Mouse (Mus musculus) kidney, postnatal 10 days (tissue): Measurements from ENCODE around the gene Spg7.
A peak's percentile ranks its signal among the peaks of the same experiment; 100 is the strongest.
"Not testable (repeated sequence)": the region's sequence is repeated elsewhere in the genome, so short reads cannot be mapped to it uniquely, and the experiment has no call there.

Source experiments
- DNase-seq: peaks from one replicate; pipeline ENCODE4 v3.0.0; 2021; ENCODE audit warnings: mixed read lengths

Gene Spg7

GRCm38 (mm10) chr8:123062721-123063120 lies at the start of gene Spg7:
Spg7 (plus strand) TSS chr8:123062942.
- no peak for DNase-seq

GRCm38 (mm10) chr8:123014429-123014828 lies 48.3 kb upstream of the Spg7 start:
- no peak for DNase-seq

- no peak for DNase-seq
Observed at GRCm38 (mm10) chr8:123015074-123015473, 47.7 kb upstream of the Spg7 start.

DNA sequence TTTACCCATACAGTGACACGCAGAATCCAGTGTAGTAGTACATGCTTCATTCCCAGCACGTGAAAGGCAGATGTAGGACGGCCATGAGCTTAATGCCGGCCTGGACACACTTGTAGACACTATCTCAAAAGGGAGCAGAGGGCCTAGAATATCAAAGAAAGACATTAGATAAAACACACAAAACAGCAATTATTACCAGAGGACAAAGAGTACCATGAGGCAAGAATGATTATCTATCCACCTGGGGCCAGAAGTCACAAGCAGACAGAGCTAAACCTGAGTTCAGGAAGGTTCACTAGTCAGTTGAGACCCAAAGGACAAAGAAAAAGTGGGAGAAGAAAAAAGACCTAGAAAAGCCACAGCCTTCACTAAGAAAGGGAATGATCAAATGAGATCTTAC lies 45.6 kb upstream of the Spg7 start:
- no peak for DNase-seq

DNA sequence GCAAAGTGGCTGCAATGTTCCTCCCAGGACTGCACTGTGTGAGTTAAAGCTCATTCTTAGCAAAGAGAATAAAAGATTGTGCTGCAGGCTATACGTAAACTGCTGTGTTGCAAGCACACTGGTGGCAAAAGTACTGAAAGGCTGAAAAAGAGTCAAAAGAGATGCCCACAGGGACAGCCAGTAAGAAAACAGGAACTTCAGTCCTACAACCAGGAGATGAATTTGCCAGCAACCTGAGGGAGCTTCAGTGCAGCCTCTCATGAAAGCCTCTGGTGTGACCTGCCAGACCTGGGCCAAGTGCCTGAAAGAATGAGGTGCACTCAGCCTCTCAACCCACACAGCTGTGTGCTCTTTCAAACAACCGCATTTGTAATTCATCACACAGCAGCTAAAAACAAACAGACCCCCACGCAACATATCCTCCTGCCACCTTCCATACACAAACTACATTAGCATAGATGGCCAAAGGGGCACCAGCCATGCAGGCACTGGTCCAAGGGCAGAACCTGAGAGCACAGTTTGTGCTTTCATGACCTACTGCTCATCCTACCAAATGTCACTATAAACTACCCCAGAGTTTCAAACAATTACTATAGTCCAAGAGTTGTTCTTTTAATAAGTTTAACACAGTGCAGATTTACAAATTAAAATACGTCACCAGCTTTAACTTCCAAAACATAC lies 44.1 kb upstream of the Spg7 start:
- DNase-seq = no peak

DNA sequence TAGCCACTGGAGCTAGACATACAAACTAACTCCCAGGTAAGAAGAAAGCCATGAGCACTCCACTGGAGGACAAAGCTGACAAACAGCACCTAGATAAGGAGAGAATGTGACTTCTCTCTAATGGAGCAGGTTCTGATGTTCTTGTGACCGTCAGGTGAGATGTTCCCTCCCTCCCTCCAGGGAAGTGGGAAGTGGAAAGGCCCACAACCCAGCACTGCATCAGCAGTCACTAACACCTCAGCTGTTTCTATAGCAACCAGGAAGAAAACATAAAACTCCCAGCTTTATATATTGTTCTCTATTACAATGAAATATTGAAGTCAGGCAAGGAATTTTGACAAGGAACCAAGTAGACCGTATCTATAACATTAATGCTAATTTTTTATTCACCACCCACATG lies 42.7 kb upstream of the Spg7 start:
- DNase-seq = no peak

DNA sequence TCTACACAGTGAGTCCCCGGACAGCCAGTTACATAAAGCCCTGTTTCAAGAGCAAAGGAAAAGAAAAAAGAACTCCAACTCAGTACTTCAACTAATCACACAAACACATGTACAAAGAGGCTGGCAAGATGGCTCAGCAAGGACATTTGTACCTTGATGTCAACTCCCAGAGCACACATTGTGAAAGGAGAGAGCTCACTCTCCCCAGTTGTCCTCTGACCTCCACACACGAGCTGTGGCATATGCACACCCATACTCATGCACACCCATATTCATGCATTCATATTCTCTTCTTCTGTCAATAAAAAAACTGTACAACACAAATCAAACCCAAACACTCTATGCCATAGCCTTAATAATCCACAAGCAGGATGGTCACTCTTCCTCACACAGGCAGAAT lies 41.9 kb upstream of the Spg7 start:
- no peak for DNase-seq

DNA sequence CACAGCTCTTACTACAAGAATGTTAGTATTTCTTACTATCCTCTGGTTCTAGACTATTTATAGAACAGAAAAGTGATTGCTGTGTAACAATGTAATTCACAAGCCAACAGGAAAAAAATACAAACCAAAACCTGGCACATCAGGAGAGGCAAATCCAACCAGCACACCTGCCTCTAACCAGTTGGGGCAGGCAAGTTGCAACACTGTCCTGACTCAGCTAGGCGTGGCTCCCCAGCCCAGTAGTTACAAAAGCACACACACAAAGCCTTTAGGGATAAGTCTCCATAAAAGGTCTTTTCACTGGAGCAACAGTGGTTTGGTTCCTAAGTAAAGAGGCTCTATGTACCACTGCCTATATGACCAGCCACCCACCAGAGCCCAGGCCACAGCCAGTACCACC lies 41.5 kb upstream of the Spg7 start:
- DNase-seq = no peak

DNA sequence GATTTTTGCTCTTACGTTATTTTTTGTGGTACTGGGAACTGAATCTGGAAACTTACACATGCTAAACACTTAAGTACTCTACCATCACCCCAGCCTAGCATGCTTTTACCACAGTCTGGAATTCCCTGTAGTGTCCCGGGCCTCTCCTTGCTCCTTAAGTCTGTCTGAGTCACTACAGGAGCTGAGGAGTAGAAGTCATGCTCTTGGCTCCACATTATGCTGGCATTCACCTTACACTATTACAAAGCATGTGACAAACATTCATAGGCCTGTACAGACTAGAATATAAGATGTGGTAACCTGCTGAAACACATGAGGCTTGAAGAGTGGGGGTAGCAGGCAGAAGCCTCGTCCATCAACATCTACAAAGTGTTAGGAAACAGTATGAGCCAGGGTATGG lies 40.0 kb upstream of the Spg7 start:
- no peak for DNase-seq

DNA sequence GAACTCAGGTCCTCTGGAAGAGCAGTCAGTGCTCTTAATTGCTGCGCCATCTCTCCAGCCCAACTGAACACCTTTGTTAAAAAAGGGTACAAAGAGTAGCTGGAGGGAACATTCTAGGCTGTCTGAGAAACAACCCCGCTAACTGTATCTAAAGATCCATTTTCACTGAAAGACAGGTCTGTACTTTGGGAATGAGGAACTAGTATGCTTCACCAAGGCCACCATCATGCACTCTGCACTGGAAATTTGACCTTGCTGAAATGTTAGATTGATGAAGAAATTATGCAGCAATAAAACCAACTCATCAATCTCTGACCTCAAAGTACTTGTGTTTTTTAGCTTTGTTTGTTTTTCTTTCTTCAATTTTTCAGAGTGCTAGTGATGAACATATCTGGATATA lies 38.5 kb upstream of the Spg7 start:
- no peak for DNase-seq

DNA sequence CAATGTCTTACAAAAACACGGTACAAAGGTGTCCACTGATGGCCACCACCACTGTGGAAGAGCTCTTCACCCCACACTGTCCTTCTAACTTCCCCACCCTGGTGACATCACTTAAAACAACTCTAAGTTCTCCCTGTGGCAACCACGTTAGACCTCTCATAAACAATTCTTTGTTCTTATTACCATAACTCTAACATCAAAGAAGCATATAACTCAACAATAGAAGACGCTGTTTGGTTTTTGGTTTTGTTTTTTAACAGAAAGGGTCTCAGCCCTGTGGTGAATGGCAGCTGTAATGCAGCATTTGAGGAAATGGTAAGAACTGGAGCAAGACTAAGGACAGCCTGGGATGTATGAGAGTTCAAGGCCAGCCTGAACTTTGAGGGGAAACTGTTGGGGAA lies 36.8 kb upstream of the Spg7 start:
- DNase-seq = no peak

- no peak for DNase-seq
Observed at GRCm38 (mm10) chr8:123027786-123028185, 35.0 kb upstream of the Spg7 start.

GRCm38 (mm10) chr8:123030091-123030490 lies 32.7 kb upstream of the Spg7 start:
- not testable (repeated sequence) for DNase-seq

- DNase-seq = no peak
Observed at GRCm38 (mm10) chr8:123031321-123031978, 31.3 kb upstream of the Spg7 start.

DNA sequence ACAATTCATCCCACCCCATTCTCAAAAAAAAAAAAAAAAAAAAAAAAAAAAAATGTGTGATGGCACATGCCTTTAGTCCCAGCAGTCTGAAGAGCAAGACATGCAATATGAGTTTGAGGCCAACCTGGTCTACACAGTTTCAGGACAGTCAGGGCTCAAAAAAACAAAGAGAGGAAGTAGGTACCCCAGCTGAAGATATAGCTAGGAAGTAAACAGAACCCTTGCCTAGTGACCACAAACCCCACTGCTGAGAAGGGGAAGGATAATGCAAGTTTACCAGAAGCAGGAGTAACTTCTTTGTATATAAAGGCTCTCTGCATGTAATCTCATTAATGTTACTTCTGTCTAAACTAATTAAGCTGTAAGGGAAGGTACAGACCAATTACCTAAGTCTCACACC lies 30.0 kb upstream of the Spg7 start:
- no peak for DNase-seq

DNA sequence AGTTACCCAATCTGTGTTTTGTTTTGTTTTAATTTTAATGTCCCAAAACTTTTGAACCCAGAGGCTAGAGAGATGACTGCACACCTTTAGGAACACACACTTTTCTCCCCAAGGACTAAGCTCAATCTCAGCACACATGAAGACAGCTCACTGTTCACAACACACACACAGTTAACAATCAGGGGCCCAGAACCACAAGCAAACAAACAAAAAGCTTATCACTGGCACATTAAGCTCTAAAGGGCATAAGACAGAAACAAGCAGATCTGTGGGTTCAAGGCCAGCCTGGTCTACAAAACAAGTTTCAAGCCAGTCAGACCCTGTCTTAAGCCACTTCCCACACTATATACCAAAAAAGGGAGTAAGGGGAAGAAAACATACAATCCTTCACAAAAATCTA lies 29.3 kb upstream of the Spg7 start:
- DNase-seq = no peak

DNA sequence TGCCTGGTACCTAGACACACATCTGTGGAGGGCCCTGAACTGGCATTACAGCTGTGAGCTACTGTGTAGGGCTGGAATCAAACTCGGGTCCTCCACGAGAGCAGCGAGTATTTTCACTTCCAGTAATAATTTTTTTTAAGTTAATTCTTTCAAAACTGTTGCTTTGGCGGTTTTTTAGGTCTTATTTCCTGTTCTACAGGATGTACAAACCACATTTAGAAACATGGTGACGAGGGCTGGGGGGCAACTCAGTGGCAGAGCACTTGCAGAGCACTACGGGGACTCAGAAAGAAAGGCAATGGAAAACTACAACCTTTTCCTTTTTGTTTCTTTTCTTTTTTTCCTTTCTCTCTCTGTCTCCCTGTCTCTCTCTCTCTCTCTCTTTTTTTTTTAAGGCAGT lies 28.6 kb upstream of the Spg7 start:
- peak; percentile 37 for DNase-seq

DNA sequence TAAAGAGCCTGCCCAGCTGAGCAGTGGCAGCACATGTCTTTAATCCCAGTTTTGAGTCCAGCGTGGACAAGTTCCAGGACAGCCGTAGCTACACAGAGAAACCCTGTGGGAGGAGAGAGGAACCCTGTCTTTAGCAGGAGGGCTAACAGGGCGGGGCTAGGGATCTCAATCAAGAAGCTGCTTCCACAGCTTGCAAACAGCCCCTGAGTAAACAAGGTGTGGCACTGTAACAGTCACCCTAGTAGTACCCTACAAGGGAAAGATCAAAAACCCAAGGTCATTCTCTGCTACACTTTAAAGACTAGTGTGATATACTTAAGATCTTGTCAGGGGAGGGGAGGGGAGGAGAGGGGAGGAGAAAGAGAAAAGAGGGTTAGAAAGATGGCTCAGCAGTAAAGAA lies 25.8 kb upstream of the Spg7 start:
- DNase-seq = no peak

GRCm38 (mm10) chr8:123037487-123037886 lies 25.3 kb upstream of the Spg7 start:
- DNase-seq = no peak

GRCm38 (mm10) chr8:123038351-123038750 lies 24.4 kb upstream of the Spg7 start:
- DNase-seq = no peak

- DNase-seq = no peak
Observed at GRCm38 (mm10) chr8:123039376-123040109, 23.2 kb upstream of the Spg7 start.

- peak; percentile 33 for DNase-seq
Observed at GRCm38 (mm10) chr8:123040110-123040650, 22.6 kb upstream of the Spg7 start.

GRCm38 (mm10) chr8:123041008-123041773 lies 21.6 kb upstream of the Spg7 start:
- peak; percentile 76 for DNase-seq
